Mouse (Mus musculus): ENCODE results near the gene Ttf1.
A peak's percentile ranks its signal among the peaks of the same experiment; 100 is the strongest.

Ttf1 gene

DNA sequence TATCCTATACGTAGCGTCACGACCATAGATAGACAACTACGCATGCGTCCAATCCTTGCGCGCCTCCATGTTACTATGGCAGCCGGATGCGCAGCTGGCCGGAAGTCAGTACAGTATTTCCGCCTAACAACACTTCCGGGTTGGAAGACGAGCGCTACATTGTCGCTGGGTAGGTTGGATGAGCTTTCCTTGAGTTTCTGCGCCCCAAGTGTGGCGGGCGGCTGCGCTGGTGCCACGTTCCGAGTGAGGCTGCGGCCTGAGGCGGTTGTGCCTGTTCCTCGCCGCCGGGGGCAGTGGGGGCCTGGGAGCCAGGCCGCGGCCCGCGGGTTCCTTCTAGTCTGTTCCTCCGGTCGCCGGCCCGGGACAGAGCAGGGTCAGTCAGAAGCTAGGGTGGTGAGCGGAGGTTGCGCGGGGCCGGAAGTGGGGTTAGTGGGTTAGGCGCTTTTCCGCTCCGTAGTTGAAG lies at the start of gene Ttf1:
TSS of gene Ttf1 (plus strand) at position 128 of the 463 bp plus-strand sequence.
- DNase-seq: peak; percentile 98

GRCm38 (mm10) chr2:29012523-29012922 lies 47.5 kb upstream of the Ttf1 start:
- no peak for DNase-seq

DNA sequence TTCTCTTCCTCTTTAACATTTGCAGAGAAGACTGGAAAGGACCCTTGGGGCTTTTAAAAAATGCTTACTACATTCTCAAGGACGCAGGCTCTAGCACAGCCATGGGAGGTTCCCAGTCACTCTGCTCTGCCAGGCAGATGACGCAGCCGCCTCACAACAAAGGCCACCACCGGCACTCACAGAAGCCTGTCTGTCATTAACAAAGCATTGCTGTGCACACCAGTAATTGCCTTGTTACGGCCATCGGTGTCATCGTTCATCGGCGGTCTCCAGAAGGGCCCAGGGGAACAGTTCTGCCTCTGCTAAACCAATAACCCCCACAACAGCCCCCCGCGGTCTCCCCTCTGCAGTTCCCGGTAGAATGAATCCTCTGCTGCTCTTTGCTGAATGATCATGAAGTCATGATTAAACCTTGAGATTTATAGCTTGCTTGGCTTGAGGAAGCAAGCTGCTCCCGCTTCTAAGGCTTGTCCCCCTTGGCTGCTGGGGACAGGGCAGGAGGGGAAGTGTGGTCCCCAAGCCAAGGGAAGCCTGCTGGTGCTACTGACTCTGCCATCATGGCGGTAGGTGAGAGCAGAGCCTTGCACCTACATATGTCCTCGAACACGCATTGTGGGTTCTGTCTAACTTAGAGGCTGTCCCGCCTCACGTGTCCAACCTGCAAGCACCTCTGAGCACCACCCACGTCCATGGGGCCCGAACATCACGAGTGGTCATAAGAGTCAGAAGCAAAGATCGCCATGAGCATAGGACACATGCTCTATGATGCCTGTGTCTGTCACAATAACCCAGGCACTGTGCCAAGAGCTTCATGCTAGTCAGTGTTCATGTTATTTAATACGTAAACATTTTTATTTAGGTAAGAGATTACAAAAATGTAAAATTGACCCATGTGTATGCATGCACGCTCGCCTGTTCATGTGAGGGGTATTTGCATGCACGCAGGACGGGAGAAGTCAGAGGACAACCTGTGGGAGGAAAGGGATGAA lies 43.2 kb upstream of the Ttf1 start:
- DNase-seq: peak; percentile 75

GRCm38 (mm10) chr2:29018680-29019079 lies 41.4 kb upstream of the Ttf1 start:
- DNase-seq: no peak

- DNase-seq: no peak
These were observed 39.0 kb upstream of the Ttf1 start for GRCm38 (mm10) chr2:29021025-29021424.

GRCm38 (mm10) chr2:29023001-29023400 lies 37.1 kb upstream of the Ttf1 start:
- no peak for DNase-seq

DNA sequence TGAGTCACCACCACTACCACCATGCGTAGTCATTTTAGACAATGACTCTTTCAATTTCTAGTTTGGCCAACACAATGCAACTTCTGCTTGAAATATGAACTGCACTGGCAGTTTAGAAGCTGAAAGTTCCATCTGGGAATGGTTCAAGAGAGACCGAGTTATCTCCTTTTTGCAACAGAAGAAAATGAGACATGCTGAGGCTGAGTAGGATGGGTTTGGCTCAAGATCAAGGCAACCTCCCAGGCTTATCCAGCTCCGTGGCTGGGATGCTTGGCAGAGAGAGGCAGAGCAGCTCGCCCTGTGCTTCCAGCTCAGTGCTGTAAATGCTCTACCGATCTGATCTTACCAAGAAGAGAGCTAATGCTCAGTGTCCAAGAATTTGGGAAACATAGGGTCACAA lies 34.8 kb upstream of the Ttf1 start:
- DNase-seq: no peak

DNA sequence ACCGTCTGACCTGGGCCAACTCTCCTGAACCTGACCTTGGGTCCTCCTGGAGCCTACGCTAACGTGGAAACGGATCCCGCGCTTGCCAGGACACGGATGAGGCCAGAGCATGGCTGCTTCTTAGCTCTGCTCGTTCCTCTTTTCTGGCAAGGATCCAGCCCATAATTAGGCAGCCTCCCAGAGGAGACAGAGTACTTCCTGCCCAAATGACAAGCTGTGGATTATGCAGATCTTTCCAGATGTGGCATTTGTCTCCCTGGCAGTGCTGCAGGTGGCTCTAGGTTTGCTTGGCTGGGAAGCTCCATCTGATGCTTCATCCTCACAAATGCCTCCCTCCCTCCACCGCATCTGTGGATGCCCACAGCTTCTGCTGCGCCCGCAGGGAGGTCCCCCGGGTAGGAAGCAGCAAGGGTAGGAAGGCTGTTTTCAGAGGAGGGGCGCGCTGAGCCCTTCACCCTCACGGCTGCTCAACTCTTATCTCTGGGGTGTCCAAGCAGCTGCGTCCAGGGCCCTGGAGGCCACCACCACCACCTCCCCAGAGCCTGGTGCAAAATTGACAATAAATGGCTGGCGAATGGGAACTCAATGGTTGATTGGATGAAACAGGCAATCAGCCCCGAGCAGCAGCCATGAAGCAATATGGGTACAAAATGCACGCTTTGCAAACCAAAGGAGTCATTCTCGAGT lies 29.9 kb upstream of the Ttf1 start:
- no peak for DNase-seq

GRCm38 (mm10) chr2:29031951-29032350 lies 28.1 kb upstream of the Ttf1 start:
- DNase-seq: no peak

GRCm38 (mm10) chr2:29034542-29035475 lies 25.3 kb upstream of the Ttf1 start:
- DNase-seq: no peak

GRCm38 (mm10) chr2:29035698-29036097 lies 24.4 kb upstream of the Ttf1 start:
- no peak for DNase-seq

DNA sequence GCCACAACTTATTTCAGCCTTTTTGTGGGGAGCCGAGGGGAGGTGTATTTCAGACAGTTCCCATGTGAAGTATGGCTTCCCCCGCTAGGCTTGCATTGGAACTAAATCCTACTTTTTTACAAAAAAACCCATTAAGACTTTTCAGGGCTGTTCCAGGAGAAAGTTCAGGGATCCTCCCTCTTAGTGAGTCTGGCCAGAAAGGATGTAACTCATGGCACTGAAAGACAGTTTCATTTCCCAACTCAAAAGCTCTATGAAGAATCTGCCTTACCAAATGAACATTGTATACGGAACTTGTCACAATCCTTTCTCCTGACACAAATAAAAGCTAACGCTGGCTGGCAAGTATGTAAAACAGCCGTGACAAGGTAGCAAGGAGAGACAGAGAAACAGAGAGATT lies 20.3 kb upstream of the Ttf1 start:
- no peak for DNase-seq

DNA sequence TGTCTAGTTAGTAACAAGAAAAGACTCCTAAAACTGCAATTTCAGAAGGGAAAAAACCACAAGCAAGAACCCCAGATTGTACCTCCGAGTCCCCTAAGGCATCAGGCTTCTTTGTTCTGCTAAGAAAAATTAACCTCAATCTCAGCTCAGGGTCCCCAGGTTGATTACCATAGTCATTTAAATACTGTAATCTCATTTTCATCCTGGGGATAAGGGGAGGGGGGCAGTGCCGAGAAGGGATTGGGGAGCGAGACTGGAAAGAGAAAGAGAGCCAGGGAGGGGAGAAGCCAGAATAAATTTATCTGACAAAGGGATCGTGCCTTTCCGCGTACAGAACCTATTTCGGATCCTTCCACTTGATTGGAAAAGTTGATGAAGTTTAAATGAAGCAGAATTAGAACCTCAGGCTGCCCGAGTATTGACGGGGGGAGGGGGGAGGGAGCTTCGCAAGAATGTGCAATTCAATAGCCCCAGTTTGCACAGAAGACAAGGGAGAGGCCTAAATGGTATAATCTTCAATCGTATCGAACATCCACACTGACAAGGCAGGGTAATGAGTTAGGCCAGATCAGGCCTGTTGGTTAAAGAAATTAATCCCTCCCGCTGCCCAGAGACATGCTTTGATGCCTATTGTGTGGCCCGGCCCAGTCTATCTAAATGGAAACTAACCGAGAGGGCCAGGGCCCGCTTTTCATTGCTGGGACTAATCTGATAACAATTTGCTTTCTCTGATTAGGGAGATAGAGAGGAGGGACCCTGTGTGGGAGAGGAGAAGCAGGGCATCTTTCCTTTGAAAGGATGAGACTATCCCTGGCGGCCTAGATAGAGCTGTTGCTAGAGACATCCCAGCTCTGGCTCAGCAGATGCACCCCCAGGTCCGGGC lies 19.2 kb upstream of the Ttf1 start:
- no peak for DNase-seq

DNA sequence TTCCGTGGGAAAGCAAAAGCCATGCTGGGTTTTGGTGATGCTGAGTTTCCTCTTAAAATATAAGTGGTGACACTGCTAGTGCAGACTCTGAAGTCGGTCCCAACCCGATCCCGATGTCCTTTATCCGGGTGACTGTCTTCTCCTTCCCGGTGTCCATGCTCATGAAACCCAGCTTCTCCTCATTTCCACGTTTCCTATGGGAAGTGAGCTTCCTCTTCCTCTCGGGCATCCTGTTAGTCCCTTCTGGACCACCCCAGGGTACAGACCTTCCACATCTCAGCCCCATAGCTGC lies 18.6 kb upstream of the Ttf1 start:
- no peak for DNase-seq

GRCm38 (mm10) chr2:29042124-29042523 lies 17.9 kb upstream of the Ttf1 start:
- DNase-seq: no peak

DNA sequence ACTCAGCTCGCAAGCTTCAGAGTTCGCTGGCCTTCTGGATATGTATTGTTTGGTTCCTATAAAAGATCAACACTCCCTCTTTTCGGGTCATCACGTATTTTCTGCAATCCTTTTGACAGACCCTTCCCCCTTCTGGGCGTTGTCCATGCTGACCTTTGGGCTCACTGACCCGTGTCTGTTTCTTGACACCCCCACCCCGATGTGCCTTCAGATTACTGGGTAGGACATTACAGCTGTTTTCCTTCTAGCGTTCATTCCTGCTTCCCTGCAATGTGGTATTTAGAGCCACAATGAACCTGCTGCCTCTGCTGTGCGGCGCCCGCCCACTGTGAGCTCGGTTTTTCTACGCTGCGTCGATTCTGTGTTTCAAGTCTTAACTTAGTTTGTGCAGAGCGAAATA lies 13.9 kb upstream of the Ttf1 start:
- peak; percentile 53 for DNase-seq

- no peak for DNase-seq
These were observed 8.1 kb upstream of the Ttf1 start for GRCm38 (mm10) chr2:29051932-29052331.

- DNase-seq: peak; percentile 80
These were observed 7.1 kb upstream of the Ttf1 start for GRCm38 (mm10) chr2:29052943-29053454.

- peak; percentile 80 for DNase-seq
These were observed 6.1 kb upstream of the Ttf1 start for GRCm38 (mm10) chr2:29053802-29054544.

- no peak for DNase-seq
These were observed 5.5 kb upstream of the Ttf1 start for GRCm38 (mm10) chr2:29054545-29054935.

- DNase-seq: peak; percentile 82
These were observed 5.1 kb upstream of the Ttf1 start, which contains the start of gene Cfap77 for GRCm38 (mm10) chr2:29054991-29055390. Cfap77 (minus strand) TSS chr2:29055066.

Data from embryo, embryonic 11 days (tissue).